Mouse (Mus musculus) CD4-positive helper T cell, adult 2 months (primary cell): ENCODE data around the gene Dgkb.

ENCODE experiments used
- DNase-seq: peaks from one replicate; pipeline ENCODE4 v3.0.0-alpha.2; 2012; ENCODE audit warnings: low read depth, missing footprints, low spot score

Dgkb gene

DNA sequence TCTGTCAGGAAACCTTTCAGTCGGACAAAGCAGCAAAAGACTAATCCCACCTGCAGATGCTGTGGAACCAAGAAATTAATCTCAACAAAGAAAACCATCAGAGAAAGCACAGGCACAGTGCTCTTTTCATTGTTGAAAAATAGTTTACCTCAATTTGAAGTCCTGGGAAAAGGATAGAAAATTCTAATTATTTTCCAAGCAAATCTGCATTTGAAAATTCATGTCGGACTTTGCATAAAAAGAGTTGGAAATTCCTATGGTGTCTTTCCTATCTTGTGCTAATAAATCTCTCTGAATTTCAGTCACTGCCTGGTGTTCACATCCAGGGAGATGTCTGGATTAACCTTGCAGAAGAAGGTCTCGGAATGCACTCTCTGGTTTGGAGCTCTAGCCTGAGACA lies at the start of gene Dgkb:
TSS of gene Dgkb (plus strand) at position 301 of the 400 bp plus-strand sequence.
- DNase-seq = no peak

DNA sequence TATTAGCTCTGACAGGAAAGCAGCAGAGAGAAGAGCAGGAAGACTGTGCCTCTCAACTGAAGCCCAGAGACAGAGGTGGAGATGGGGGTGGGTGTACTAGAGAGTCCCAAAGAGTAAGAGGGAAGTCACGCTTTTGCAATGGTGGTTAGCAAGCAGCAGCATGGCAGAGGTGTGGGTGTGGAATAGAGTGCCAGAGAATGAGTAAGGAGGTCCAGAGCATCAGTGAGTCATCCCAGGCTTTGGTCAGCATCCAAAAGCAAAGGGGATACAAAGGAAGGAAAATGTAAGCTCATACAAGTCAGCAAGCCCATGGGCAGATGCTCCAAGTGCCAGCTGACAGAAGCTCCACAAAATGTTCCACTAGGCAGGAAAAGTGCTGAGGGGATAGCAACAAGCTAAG lies 47.7 kb upstream of the Dgkb start:
- DNase-seq = no peak

DNA sequence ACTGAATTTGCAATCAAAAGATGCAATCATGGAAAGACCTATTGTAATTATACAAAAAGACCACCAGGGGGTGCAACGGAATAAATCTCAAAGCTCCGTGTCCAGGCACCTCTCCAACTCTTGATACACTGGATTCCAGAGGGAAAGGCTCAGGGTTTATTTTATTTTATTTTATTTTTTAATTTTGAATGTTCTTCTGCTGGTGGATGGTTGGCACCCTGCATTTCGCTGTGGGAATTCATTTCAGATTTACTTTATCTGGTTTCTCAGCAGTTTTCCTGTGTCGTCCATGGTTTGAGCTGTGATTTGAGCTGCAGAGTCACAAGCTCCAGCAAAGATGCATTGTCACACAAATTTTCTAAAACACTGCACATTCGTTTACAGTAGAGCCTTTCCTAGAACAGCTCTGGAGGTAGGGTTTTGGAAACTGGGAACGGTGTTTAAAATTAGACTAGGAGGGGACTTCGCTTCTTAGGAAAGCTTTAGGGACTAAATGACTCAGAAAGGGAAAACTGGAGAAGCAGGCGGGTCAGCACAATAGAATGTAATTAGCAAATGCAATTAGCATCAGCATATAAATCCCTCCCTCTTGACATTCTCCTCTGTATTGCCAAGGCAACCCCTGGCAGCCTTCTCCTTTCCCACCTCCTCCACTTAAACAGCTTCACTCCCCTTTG lies 43.7 kb upstream of the Dgkb start:
- no peak for DNase-seq

DNA sequence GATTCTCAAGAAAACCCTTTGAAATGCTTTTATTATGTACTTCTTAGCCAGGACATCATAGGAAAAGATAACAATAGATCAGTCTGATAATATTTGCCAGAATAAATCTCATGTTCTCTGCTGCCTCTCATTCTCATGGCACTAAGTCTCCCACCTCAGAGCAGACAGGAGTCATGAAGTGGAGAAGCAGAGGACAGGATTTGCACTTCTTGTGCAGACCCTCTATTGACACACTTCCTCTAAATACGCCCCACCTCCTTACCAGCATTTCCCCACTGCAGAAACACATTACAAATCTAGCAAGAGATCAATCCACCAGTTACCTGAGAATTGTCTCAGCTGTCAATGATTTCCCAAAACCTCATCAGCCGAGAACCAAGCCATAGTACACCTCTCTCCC lies 42.9 kb upstream of the Dgkb start:
- DNase-seq = no peak

DNA sequence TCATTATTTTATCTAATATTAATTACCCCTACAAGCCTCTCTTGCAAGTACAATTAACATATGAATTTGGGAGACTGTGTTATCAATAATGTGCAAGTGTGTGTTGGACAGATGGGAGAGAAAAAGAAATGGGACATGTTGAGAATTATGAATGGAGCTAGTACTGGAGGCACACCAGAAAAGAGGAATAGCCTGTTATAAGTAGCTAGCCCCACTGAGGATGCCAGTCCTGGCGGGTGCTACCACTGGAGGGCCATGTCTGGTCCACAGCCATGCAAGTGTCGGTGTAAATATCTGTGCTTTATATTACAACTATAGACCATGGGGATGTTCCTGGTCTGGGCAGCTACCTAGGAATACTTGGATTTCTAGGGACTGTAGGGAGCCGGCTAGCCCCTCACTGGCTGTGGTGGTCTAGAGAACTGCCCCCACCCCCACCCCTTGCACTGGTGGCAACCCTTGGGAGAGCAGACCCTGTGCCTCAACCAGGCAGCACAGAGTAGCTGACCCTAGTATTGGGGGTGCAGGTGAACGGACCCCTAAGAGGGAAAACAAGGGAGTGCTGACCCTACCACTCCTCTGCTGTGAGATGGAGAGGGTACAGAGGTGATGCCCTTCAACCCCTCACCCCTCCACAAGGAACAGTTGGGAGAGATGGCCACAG lies 21.1 kb upstream of the Dgkb start:
- DNase-seq = no peak

DNA sequence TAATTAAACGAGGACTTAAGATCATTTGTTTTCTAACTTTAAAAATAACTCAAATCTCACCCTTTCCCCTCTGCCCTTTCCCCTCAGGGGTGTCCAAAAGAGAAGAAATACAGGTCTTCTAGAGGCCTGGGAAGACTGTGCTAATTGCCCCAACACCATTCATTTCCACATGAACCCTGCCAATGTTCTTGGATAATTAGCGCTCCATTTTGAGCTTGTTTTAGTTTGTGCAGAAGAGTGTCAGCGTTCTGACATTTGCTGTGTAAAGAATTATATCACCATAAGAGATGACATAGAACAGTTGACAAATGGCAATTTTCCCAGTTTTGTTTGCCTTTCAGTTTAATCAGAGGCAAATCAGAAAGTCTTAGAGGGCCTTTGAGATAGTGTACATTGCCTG lies 3.4 kb upstream of the Dgkb start:
- DNase-seq = no peak

DNA sequence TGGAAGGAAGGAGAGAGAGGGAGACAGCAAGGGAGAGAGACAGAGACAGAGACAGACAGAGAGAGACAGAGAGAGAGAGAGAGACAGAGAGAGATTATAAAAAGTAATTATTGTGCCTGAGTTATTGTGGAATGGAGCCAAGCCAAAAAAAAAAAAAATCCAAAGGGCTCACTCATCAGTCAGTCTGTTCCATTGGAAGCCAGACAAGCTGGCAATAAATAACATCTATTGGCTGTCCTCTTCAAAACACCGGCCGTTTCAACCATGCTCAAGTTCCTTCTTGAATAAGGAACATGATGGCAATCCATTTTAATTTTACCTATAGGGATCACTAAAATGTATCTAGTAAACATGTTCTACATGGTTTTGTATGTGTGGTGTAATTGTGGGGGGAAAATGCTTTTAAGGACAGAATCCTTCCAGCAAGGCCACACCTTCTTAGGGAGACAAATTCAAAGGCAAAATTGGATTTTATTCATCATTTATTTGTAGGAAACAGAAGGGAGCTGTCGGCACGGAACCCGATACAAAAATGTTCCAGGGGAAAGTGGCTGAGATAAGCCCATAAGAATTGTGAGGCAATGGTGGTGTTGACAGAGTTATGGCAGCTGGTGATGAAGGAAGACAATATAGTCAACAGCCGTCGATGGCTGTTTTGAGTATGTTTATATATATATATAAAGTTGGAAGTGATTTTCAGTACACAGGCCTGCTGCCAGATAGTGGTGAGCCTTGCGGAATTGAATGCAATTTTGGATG lies 3.7 kb downstream of the Dgkb start:
- no peak for DNase-seq

DNA sequence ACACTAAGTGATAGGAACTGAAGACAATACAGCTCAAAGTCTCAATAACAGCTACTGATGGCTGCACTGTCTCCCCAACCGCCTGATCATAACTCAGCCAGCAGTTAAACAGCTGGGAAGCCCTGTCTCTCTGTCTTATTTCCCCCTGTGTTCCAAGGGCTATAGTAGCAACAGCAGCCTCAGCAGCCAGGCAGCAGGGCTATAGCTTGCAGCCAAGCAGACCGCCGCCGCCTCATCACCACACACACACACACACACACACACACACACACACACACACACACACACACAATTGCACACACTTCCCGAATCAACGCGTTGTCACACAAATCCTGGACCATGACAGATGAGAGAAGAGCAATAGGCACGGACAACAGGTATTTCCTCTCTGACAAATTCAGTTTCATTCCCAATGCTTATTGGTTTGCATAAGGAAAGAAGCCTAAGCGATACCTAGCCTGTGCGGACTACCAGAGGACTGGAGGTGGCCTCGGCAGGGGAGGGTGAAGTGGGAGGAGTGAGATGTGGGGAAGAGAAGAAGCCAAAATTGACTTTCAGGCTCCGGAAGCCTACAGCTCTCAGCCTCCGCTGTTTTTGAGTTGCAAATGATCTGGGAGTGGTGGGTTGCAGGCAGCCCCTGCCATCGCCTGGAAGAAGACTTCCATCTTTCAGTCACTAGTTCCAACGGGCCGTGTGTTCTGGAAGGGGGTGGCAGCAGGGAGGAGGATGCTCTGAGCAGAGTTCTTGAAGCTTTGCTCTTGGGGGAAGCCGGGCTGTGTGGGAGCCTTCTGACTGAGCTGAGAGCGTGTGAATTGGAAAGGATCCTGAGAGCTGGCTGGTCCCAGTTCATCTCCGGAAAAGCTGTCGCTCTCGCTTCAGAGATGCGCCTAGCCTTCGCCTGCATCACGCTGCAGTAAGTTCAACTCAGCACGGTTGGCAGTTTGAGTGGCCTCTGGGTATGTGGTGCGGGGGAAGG lies 62.8 kb downstream of the Dgkb start:
- no peak for DNase-seq

DNA sequence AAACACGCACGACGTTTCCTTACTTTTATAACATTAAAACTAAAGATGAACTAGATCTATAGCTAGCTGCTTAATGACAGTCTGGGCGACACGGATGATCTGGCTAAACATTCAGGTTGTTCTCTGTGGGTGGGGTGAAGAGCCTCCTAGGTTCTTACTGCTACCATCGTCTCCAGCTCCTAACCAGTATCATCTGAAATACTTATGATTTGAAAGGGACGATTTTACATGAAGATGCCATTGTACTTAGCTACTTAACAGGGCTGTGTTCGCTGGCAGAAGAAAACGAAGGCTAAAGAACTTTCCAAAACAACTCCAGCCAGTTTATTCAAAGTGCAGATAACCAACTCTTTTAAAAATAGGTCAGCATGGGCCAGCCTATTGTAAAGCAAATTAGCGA lies 63.9 kb downstream of the Dgkb start:
- DNase-seq = no peak

DNA sequence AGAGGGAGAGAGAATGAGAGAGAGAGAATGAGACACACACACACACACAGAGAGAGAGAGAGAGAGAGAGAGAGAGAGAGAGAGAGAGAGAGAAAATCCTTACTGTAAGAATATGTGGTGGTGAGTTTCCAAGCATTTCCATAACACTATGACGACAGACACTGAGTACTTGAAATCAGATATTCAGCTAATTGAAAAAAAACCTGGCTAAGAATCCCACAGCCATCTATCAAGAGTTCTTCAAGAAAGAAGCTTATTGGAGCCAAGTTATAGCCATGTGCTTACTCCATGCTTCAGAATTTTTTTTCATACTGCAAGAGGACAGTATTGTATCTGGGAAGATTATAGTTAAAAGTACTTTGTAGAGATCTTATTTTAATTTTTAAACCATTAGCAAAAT lies 65.3 kb downstream of the Dgkb start:
- no peak for DNase-seq

DNA sequence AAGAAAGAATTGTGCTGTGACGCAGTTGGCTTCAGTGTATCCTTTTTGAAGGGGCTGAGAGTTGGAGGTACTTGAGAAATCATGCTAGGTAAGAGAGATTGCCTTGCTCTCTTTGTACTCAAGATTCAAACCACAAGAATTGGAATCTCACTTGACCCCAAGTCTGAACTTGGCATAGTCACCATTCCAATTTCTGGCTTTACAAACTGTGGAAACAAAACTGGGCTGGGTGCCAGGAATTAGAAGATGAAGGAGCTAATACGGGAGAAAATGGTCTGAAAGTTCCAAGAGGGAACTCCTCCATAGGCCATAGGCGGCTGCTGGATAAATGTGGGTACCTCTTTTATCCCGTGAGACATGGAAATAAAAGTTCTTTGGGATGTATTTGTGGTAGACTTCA lies 66.3 kb downstream of the Dgkb start:
- DNase-seq = no peak

DNA sequence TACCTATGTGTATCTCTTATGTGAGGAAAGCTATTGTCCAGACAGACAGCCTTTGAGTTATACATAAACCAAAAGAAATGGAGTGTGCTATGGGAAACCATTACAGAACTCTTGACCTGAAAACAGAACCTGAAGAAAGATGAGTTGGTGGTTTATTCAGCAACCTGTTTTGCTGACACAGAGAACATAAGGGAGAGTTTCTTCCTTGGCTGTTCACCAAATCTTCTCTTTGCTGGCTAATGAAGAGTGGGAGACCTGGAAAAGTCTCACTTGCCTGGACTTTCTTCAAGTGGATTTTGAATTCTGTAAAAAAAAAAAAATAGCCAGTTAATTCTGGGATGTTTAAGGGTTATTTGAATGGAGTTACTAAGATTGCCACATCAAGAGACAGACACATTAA lies 71.1 kb downstream of the Dgkb start:
- DNase-seq = no peak

DNA sequence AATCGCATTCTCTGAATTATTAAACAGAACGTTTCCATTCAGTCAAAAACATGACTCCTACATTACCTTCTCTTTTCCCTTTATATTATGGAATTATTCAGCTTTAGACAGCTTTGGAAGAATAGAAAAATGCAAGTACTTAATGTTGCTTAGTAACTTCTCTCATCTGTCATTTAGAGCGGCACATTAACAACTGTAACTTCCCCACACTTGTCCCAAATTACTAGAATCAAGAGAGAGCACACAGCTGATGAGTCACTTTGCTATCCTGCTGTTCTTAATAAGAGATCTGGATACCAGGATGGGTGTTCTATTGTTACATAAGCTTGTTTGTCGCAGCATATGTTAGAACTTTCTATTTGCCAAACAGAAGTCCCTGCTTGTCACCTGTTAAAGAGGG lies 71.9 kb downstream of the Dgkb start:
- no peak for DNase-seq

DNA sequence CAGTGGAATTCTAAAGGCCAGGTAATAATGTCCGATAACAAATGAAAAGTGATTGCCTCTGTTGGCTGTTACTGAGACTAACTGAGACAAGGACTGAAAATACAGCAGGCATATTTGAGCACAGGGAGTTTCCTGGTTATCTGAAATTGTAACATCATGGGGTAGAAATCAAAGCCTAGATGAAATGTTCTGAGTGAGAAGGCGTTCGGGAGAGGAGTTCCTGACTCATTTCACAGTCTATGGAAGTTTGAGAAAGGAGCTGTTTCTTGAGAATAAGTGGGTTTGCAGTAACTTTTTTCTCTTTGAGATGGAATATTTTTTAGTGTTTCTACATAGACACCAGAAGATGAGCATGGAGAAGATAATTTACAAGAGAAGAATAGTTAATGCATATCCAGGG lies 73.8 kb downstream of the Dgkb start:
- DNase-seq = no peak

DNA sequence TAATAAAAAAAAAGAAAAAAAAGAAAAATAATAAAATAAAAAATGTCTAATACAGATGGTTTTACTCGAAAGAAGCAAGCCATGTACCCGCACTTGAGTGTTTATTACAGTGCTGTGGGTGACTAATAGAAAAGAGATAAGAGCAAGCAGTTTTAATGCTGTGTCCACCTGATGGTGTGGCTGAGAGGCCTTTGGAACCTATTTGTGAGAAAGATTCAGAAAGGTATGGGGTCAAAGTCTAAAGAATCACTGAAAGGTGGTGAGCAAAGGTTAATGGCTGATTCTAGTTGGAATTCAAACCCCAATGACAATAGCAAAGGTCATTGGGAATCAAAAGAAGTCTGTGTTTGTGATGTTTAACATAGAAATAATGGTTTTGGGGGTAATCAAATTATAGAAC lies 124.6 kb downstream of the Dgkb start:
- no peak for DNase-seq

DNA sequence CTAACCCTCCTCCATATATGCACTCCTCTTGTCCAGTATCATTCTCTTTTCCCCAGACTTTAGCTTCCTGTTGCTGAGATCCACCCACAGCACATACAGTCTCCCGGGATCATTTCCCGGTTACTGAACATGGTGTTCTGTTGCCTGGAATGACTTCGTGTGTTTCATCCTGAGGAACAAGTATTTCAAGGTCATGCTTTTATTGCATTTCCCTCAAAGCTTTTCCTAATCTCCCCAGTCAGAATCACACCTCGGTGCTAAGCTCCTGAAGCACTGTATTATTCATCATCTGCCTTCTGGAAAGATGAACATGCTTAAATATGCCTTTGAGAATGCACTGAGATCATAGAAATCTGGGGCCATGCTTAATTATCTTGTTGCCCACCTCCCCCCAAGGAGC lies 138.7 kb downstream of the Dgkb start:
- no peak for DNase-seq

DNA sequence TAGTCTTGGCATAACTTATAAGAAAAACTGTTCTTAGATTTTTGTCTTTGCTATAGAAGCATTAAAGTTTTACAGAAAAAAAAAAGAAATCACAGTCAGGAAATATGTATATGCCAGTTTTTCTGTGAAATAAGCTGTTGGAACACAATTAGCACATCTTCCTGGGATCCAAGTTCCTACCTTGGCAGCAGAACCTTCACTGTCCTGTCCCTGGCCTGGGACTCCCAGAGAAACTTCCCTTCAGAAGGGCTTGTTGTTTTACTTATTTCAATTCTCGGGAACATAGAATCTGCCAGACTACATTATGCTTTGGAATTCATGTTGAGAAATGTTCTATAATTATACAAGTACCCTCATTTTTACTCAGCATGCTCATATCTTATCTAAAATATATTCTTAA lies 154.0 kb downstream of the Dgkb start:
- DNase-seq = no peak

DNA sequence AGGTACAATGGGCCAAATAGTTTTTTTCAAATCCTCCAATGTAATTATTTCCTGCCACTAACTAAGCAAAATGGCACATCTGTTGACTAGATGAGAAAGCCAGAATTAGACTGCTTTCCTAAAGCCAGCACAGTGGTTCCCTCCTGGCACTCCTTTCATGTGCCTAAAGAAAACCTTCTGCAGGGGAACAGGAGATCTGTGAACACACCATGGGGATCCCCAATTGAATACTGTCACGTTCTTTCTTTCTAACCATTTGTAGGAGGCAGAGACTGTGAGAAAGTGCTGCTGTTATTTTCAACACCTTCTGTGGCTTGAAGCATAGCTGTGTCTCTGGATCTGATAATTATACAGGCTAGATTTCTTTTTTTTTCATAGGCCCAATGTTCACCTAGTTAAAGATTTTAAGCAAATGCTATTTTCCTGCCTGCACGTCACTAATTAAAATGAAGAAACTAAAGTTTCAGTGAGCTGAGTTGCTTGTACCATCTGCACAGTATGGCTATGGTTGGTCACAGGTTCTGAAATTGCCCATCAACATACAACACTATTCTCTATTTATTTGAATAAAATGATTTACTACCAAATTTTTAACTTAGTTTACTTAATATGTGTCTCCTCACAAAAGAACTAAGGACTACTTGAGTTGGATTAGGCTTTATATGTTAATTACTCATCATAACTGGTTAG lies 161.1 kb downstream of the Dgkb start:
- DNase-seq = no peak

DNA sequence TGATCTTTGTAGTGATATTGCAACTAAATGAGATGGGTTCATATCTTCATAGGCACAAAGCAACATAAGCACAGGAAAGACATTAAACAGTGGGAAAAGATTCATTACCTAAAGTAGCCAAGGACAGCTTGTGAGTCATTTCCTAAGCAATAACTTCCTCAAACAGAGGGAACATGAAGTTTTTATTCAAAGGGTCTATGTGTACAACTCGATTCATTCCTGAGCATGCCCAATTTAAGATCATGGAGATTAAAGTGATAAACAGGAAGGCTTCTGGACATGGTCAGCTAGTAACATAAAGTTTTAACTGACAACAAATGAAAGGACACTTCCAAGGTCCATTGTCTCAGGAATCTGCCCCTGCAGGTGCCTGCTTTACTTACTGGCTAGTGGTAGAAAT lies 167.8 kb downstream of the Dgkb start:
- no peak for DNase-seq

DNA sequence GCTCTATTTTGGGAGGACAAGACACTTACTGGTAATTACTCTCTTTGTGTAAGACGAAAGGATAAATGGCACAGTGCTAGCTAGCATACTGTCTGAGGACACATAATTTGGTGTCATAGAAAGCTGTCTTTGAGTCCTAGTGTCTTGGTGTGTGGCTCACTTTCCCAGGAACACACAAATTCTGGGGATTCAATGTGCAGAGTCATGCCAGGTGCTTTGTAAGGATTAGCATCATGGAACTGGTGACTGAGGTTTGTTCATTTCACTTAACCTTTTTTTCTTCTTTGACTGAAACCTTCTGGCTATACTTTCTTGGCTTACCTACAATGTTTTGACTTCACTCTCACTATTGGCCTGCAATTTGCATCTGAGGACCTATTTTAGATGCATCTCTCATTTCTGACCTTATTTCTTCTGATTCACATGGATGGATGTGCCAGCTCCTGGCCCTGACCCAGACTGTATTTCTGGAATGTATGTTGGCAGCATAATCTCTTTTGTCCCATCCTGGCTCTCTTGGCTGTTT lies 170.6 kb downstream of the Dgkb start:
- no peak for DNase-seq

DNA sequence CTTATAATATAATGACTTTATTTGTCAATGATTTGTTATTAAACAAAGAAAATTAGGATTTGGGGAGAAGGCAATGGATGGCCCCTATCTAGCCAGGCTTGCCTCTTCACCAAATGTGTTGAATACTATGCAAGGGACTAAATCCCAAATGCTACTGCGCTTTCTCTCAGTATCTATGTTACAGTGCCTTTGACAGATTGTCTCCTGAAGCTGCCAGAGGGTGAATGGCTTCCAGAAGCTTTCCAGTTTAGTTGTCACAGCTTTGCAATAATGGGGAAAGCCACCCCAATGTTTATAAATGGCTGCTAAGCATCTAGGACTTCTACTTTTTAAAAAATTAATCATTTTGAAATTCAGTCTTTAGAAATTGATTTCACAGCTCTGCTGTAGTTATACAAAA lies 175.7 kb downstream of the Dgkb start:
- DNase-seq = no peak
